Mouse (Mus musculus) stomach, embryonic 14.5 days (tissue): Measurements from ENCODE around the gene Mnt. TPM values are rescaled to one million over a fixed set of nuclear protein-coding genes. Genes with fewer than 3 reads are reported as not detected.

ENCODE experiments used
- ATAC-seq: fragments of 200-750 bp; cut with Nextera tagmentation; 2 replicates; pipeline ENCODE4 v1.8.0; 2017; ENCODE audit warnings: low read depth, moderate TSS enrichment; ENCODE audit not compliant: insufficient number of reproducible peaks, insufficient read depth, low FRiP score
- H3K27ac ChIP-seq: fragments of 300-500 bp; sonication (generic); 2 replicates; pipeline ENCODE4 v1.5.1; 2014; ENCODE audit warnings: mild to moderate bottlenecking, low read length, moderate library complexity, mixed read lengths
- H3K27me3 ChIP-seq: fragments of 300-500 bp; sonication (generic); 2 replicates; pipeline ENCODE4 v1.6.1; 2014; ENCODE audit warnings: low read length, control low read depth, mixed read lengths; ENCODE audit not compliant: control insufficient read depth, insufficient read depth
- H3K36me3 ChIP-seq: fragments of 300-500 bp; sonication (generic); 2 replicates; pipeline ENCODE4 v1.6.1; 2014; ENCODE audit warnings: mild to moderate bottlenecking, control low read depth, low read length, moderate library complexity, mixed read lengths; ENCODE audit not compliant: control insufficient read depth, insufficient read depth
- H3K4me1 ChIP-seq: fragments of 300-500 bp; sonication (generic); 2 replicates; pipeline ENCODE4 v1.6.1; 2014; ENCODE audit warnings: low read length, control low read depth, mixed read lengths; ENCODE audit not compliant: control insufficient read depth, insufficient read depth
- H3K4me2 ChIP-seq: fragments of 300-500 bp; sonication (generic); replicated peaks from 2 replicates; pipeline ENCODE4 v1.6.1; 2014; ENCODE audit warnings: low read depth, low read length, control low read depth
- H3K4me3 ChIP-seq: fragments of 300-500 bp; sonication (generic); 2 replicates; pipeline ENCODE4 v1.5.1; 2014; ENCODE audit warnings: low read depth, low read length, control low read depth
- H3K9ac ChIP-seq: fragments of 300-500 bp; sonication (generic); replicated peaks from 2 replicates; pipeline ENCODE4 v1.6.1; 2014; ENCODE audit warnings: low read depth, mild to moderate bottlenecking, control low read depth, low read length, moderate library complexity, mixed read lengths
- H3K9me3 ChIP-seq: fragments of 300-500 bp; sonication (generic); 2 replicates; pipeline ENCODE4 v1.6.1; 2016; ENCODE audit warnings: low read depth, low read length, control low read depth; ENCODE audit not compliant: control insufficient read depth
- WGBS: fragments of 180-500 bp; shearing (Covaris S2); extraction: QIAGEN DNeasy Blood & Tissue Kit; methylation state at CpG from one replicate; pipeline ENCODE4 v1.1.7; 2014; 5-methylcytosine and 5-hydroxymethylcytosine counted together
- polyA plus RNA-seq: library from polyadenylated mRNA; unstranded; fragments of >200 nt; fragmentation: Nextera tagmentation; extraction: Ambion mirVana; gene quantifications from 2 replicates; pipeline ENCODE4 v1.2.1, GENCODE M21; 2014

The Mnt gene
- polyA plus RNA-seq, 1 experiment from 2014 or later, result 4.3 TPM

GRCm38 (mm10) chr11:74811538-74811937 lies 19.2 kb upstream of the Mnt start:
- Histone ChIP-seq H3K27ac (no peak overlapping the region), H3K9ac (no peak overlapping the region), H3K36me3 (peaks cover 22% of the 10 kb centered on the region), H3K9me3 (no peaks in the 10 kb centered on the region), H3K4me1 (no peaks in the 10 kb centered on the region), H3K4me2 (no peak overlapping the region), H3K27me3 (no peaks in the 10 kb centered on the region), H3K4me3 (no peak overlapping the region)
- no peak for ATAC-seq
- 34% methylated on average over 5 of the region's 5 CpGs for WGBS

GRCm38 (mm10) chr11:74815795-74816194 lies 14.9 kb upstream of the Mnt start:
- no peak for ATAC-seq
- no peak overlapping the region for H3K9ac ChIP-seq
- H3K4me2 ChIP-seq, result no peak overlapping the region
- no peak overlapping the region for H3K4me3 ChIP-seq
- peaks cover 22% of the 10 kb centered on the region for H3K36me3 ChIP-seq
- H3K9me3 ChIP-seq, result no peaks in the 10 kb centered on the region
- H3K27me3 ChIP-seq, result no peaks in the 10 kb centered on the region
- no peak overlapping the region for H3K27ac ChIP-seq
- no peaks in the 10 kb centered on the region for H3K4me1 ChIP-seq

- Histone ChIP-seq H3K27ac (no peak overlapping the region), H3K27me3 (no peaks in the 10 kb centered on the region), H3K9ac (no peak overlapping the region), H3K4me2 (no peak overlapping the region), H3K4me1 (no peaks in the 10 kb centered on the region; the same call in 1 of the 2 replicates), H3K4me3 (no peak overlapping the region), H3K36me3 (peaks cover 22% of the 10 kb centered on the region), H3K9me3 (no peaks in the 10 kb centered on the region)
- ATAC-seq, result no peak
- 56% methylated on average over 1 of the region's 1 CpGs for WGBS
Measured at GRCm38 (mm10) chr11:74820921-74821320, 9.8 kb upstream of the Mnt start.

GRCm38 (mm10) chr11:74821463-74821862 lies 9.3 kb upstream of the Mnt start:
- Histone ChIP-seq H3K4me2 (no peak overlapping the region), H3K9me3 (no peaks in the 10 kb centered on the region), H3K4me1 (no peaks in the 10 kb centered on the region; the same call in 1 of the 2 replicates), H3K27me3 (no peaks in the 10 kb centered on the region), H3K9ac (no peak overlapping the region), H3K27ac (no peak overlapping the region), H3K4me3 (no peak overlapping the region), H3K36me3 (peaks cover 18% of the 10 kb centered on the region)
- ATAC-seq, result no peak
- 41% methylated on average over 1 of the region's 1 CpGs for WGBS

DNA sequence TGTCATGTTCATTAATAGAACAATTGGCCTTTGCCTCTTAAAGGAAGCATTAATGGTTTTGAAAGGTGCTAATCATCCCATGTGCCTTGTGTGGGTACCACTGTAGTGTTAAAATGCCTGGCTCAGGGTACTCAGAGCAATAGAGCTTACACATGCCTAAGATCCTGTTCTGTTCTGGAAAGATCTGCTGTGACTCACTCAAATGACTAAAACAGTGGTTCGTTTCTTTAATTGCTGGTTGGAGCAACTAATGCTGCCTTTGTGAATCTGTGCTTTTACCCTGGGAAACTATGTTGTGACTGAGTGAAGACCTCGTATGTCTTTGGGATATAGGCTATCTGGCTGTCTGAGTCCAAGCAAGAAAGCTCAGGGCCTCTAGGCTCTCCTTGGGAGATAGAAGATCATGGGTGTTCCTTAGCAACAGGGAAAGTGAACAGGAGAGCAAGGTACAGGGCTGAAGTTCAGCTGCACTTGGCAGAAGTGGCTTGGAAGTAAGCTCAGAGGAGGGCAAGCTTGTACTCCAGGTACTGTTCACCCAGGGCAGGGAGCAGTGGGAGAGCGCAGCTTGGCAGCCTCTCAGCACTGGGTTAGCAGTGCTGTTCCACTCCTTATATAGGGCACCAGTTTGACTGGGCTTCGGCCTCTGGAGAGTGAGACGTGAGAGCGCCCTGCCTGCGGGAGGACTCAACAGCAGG lies 7.8 kb upstream of the Mnt start:
- 87% methylated on average over 7 of the region's 7 CpGs for WGBS
- Histone ChIP-seq H3K4me1 (peaks cover under 1% of the 10 kb centered on the region; the same call in 1 of the 2 replicates), H3K4me2 (no peak overlapping the region), H3K9me3 (no peaks in the 10 kb centered on the region), H3K4me3 (no peak overlapping the region), H3K27ac (no peak overlapping the region), H3K9ac (no peak overlapping the region), H3K27me3 (no peaks in the 10 kb centered on the region), H3K36me3 (peaks cover 5% of the 10 kb centered on the region; the same call in 1 of the 2 replicates)
- no peak for ATAC-seq

DNA sequence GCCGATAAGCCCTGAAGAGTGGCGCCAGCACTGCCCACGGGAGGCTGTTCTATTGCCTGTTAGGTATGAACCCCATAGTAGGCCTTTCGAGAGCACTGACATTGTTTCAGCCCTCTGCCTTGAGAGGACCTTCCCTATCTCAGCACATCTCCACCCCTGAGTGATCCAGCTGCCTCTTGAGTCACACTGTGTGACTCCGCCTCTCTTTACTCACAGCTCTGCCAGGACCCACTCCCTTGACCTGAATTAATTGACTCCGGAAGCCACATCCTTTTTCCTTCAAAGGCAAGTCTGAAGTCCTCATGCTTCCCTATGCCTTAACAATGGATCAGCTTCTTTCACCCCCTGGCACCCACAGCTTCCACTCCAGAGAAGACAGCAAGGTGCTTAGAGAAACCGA lies 4.6 kb upstream of the Mnt start:
- Histone ChIP-seq H3K4me2 (no peak overlapping the region), H3K4me1 (peaks cover 12% of the 10 kb centered on the region; the same call in 1 of the 2 replicates), H3K9ac (no peak overlapping the region), H3K27me3 (no peaks in the 10 kb centered on the region), H3K4me3 (no peak overlapping the region), H3K27ac (no peak overlapping the region), H3K9me3 (no peaks in the 10 kb centered on the region), H3K36me3 (no peaks in the 10 kb centered on the region)
- WGBS, result 72% methylated on average over 7 of the region's 7 CpGs
- no peak for ATAC-seq

DNA sequence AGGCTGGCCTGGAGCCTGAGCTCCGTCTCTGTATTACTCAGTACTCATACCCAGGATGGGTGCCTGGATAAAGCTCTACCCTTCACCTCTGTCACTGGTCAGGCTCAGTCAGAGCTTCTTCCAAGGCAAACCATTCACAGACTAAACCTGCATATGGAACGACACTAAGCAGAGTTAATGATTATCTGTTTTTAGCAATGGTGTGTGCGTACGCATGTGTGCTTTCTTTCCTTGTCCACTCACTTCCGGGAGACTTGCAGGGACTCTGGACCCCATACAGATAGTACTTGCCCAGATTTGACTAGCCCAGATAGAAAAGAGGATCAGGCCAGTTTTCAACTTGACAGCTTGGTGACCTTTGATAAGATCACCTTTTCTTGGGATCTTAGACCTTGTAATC lies 4.0 kb upstream of the Mnt start:
- Histone ChIP-seq H3K36me3 (no peaks in the 10 kb centered on the region), H3K4me1 (peaks cover 12% of the 10 kb centered on the region; the same call in 1 of the 2 replicates), H3K4me3 (no peak overlapping the region), H3K9me3 (no peaks in the 10 kb centered on the region), H3K9ac (no peak overlapping the region), H3K4me2 (no peak overlapping the region), H3K27me3 (no peaks in the 10 kb centered on the region), H3K27ac (no peak overlapping the region)
- no peak for ATAC-seq
- 80% methylated on average over 5 of the region's 5 CpGs for WGBS

DNA sequence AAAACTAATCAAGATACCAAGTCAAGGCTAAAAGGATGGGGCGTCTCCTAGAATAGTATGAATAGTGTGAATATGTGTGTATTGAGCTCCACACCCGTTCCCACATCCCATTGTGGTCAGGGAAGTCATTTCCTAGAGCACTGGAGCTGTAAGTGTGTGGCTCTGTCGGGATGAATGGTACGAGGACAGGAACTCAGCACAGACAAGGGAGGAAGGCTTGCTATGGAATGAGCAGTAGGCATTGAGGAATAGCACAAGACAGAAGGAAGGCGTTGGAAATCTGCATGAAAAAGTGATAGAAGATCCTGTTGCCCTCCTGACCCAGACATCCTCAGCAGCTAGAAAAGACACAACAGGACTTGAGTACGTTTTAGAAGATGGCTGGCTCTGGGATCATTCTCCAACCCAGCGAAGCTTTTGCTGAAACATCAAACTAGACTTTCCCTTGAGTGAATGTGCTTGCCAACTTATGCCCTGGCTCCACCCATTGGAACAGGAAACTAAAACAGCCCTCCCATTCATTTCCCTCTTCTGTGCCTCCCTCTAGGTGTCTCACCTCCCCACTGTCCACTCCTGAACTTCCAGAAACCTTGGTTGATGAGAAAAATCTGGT lies 2.8 kb upstream of the Mnt start:
- Histone ChIP-seq H3K4me2 (no peak overlapping the region), H3K27ac (no peak overlapping the region), H3K27me3 (no peaks in the 10 kb centered on the region), H3K4me1 (peaks cover 14% of the 10 kb centered on the region), H3K36me3 (no peaks in the 10 kb centered on the region), H3K9me3 (no peaks in the 10 kb centered on the region), H3K4me3 (no peak overlapping the region), H3K9ac (no peak overlapping the region)
- 71% methylated on average over 7 of the region's 7 CpGs for WGBS
- ATAC-seq, result no peak
